Mouse (Mus musculus): Measurements from ENCODE around the gene Matn3. TPM values are rescaled to one million over a fixed set of nuclear protein-coding genes. Genes with fewer than 3 reads are reported as not detected.

Matn3 gene
- total RNA-seq (2023): not detected

DNA sequence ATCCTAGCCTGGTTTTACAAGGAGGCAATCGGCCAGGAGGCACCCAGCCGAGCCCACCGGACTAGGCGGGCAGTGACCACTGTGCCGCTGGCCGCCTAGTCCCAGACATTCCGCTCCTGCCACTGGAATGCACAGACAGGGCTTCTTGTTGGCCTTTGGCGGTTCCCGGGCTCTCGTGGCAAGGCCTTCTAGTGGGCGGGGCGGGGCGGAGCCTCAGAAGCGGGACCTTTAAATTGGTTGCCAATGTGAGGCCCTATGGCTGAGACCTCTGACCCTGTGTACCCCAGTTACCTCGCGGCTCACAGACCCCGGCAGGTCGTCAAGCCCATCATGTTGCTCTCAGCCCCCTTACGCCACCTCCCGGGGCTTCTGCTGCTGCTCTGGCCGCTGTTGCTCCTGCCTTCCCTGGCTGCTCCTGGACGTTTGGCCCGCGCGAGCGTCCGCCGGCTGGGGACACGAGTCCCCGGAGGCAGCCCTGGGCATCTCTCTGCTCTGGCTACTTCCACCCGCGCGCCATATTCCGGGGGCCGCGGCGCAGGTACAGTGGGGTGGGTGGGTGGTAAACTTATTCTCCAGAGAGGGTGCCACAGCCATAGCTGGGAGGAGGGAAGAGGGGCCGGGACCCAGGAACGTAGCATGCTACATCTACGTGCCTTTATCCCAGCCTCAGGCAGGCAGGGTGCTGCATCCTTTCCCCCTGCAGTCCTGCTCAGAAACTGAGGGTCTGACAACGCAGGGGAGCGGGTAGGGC lies at the start of gene Matn3:
Matn3 (plus strand) TSS at position 216 of the 751 bp plus-strand sequence.

DNA sequence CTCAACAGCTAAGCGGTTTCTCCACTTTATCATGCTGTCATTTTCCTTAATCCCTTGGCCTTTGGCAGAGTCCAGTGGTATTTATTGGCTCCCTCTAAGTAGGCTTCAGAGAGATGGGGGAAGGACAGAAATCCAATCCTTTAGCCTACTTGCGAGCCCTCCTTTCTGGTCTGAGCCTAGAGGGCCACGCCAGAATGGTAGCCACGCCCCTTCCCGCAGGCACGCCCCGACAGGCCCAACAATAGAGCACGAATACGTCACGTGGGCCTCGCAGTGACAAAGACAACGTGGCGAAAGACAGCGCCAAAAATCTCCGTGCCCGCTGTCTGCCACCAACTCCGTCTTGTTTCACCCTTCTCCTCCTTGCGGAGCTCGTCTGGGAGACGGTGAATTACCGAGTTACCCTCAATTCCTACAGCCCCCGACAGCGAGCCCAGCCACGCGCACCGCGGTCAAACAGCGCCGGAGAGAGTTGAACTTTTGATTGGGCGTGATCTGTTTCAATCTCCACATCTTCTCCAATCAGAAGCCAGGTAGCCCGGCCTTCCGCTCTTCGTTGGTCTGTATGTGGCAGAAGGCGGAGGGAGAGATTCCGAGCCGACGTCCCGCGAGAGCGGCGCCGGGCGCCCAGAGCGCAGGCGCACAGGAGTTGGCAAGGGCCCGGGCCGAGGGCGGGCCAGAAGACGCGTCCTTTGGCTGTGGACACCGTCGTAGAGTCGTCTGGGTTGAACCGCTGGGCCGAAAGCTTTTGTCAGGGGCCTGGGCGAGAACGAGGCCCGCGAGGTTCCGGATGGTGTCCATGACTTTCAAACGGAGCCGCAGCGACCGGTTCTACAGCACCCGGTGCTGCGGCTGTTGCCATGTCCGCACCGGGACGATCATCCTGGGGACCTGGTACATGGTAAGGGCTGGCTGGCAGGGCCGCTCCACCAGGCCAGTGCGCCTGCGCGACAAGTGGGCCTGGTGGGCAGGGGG lies 26.0 kb upstream of the Matn3 start, which contains the start of gene Laptm4a:
Laptm4a (plus strand) TSS at position 271 of the 975 bp plus-strand sequence.

DNA sequence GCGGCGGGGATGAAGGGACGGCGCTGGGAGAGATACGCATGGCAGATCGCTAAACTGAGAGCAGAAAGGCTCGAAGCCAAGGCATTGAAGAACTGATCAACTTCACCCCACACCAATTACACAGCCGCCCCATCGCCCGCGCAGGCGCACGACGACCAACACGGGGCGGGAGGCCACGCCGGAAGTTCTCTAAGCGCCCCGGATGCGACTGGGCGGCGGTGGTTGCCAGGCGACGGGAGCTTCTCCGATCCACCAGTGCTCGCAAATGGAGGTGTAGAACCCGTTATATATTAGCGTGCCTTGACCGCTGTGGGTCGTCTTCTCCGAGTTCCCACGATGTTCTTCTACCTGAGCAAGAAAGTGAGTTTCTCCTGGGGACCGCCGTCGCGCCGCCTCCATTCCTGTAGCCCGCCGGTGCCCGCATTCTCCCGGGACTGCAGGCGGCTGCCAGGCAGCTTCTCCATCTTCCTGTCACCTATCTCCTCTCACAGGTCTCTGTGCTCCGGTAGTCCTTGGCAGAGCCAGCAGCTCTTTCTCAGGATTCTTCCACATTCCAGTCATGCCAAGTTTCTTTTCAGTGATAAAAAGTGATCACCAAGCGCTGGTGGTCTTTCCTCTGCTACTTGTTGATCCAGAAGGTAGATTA lies 26.2 kb downstream of the Matn3 start, which contains the start of gene Wdr35:
Wdr35 (plus strand) TSS at position 73 of the 646 bp plus-strand sequence.

Other genes with a start within 250 kb of the Matn3 start
- 1 to 10 TPM in 1 of 2 experiments, under 1 TPM in 1; 0.62 to 1.2 TPM for gene Sdc1, start 176.6 kb upstream of the Matn3 start, total RNA-seq (2023)
- 10 to 100 TPM; 89.3 to 92.0 TPM for gene Laptm4a, start 26.3 kb upstream of the Matn3 start, total RNA-seq (2023)
- 1 to 10 TPM in 1 of 2 experiments, under 1 TPM in 1; 0.83 to 1.5 TPM for gene Wdr35, start 26.0 kb downstream of the Matn3 start, total RNA-seq (2023)
- 10 to 100 TPM; 12.0 to 12.1 TPM for gene Ttc32, start 82.1 kb downstream of the Matn3 start, total RNA-seq (2023)